Mouse (Mus musculus) B cell, adult 2 months (primary cell): ENCODE results near the gene Kcnip4.

Source experiments
- DNase-seq, 2 experiments: peaks; one replicate each; pipeline ENCODE4 v3.0.0; 2022

Kcnip4 gene

DNA sequence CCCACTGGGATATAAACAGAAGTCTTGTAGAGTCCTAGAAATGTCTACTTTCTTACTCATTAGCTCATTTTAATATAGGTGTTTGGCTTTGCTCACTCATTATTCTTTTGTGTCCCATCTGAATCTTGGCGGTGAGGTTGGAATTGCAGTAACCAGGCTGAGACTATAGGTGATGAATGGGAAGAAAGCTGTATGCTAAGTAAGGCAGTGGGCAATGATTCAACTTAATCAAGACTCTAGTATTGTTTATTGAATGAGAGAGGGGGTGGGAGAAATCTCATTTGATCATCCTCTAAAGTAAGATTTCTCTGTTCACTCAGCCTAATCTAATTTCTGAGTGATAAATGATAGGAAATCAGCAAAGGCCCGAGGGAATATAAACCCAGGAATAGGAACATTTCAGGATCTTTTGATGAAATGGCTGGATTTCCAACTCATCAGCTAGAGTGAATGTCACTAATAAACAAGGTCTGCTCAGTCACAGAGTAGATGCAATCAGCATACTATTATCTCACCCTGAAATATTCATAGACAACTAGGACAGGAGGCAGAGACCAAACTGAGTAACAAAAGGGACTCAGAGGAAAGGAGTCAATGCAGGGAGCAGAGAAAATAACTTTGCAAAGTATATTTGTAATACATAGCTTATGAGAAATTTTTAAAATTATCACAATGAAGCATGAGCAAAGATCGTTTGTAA lies 660.3 kb downstream of the Kcnip4 start:
- no peak for DNase-seq

DNA sequence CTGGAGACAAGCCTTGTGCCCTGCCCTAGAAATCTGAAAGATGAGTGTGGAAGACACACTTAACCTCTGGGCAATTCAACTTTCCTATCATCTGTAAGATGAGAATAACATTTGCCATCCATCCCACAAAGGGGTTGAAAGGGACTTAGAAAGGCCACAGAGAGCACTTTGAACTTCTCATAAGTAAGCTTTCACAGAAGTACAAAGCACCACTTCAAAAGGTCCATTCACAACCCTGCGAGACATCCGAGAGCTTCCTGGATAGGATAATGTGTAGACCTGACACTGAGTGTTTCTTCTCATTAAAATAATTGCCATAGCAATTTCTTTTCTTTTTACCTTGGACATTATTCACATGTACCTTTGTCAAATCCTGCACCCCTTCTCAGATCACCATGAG lies 683.7 kb downstream of the Kcnip4 start:
- no peak for DNase-seq

DNA sequence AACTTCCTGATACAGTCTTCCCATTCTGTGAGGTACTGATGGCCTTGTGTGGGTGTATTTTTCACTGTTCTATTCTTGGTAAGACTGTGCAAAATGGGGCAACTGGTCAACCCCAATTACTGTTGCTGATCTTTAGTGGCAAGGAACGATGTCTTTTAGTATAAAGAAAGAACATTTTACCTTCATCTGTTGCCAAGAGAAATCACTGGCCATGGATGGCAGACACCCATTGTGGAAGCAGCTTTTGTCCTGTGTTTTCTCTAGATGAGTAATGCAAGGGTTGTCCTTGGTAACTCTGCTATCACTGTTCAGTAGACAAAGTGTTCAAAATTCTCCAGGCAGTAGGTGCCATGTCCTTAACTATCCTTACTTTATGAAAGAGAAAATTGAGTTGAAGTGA lies 729.2 kb downstream of the Kcnip4 start:
- DNase-seq, result no peak

DNA sequence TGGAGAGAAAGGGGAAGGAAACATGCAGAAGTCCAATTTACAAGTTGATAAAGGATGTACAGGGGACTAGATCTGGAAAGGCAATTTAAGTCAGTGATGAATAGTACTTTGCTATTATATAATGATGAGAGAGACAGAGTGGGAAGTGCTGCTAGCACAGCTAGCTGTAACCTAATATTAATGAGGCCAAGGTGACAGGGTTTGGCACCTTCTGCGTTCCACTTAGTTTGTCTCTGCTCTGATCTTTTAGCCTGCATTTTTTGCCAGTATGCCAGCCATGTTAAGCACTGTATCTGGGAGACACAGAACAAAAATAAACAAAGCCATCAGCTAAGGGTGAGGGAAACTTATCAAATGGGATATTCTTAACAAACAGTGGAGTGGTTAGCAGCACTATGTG lies 745.3 kb downstream of the Kcnip4 start:
- no peak for DNase-seq

DNA sequence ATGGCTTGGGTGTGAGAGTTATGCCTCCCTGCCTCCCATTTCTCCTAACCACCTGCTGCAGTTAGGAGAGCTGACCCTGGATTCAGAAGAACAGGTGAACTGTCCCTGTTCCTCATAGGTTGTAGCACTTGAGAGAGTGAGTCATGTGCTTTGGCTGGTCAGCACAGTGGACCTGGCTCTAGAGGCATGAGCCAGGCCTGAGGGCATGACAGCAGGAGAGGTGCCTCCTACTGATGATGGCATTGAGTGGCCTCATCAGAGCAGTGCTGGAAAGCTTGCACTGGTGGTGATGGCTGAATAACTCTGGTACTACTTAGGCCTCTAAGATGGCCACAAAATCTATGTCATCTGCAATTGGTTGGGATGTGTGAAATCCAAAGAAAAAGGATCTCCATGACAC lies 776.1 kb downstream of the Kcnip4 start:
- DNase-seq, result no peak

- no peak for DNase-seq
Measured at GRCm38 (mm10) chr5:48737640-48738039, 787.1 kb downstream of the Kcnip4 start.

DNA sequence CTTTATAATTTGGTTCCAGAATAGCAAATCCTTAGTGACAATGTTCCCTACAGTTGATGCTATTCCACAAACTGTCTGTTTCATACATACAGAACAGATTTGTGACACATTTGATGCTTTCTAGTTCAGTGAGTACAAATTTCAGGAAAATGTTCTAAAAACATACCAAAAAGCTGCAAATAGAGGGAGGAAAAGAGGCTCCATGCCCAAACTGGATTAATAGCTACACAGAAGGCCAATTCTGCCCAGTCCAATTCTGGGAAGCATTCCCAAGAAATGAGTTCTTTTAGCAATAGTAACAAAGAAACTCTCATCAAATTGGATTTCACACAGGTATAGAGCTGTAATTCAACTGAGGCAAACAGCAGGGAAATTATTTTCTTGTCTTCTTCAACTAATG lies 806.5 kb downstream of the Kcnip4 start:
- no peak for DNase-seq

DNA sequence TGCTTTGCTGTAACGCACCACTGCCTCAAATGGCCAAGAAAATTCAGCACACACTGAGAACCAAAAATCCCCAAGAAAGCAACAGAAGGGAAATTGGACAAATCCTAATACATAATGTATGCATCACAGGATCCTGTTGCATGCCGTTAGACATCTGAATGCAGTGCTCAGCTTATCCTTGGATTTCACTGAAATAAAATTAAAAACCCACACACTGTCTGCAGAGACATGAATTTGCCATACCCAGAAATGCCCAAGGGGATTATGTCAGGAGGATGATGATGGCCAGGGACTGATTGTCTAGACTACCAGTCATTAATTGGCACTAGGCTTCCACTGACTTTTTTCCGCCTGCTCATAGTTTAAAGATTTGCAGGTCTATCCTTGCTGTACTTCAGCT lies 818.7 kb downstream of the Kcnip4 start:
- no peak for DNase-seq

GRCm38 (mm10) chr5:48687068-48687467 lies 837.6 kb downstream of the Kcnip4 start:
- DNase-seq, result no peak

- no peak for DNase-seq
Measured at GRCm38 (mm10) chr5:48679733-48680595, 844.7 kb downstream of the Kcnip4 start.

DNA sequence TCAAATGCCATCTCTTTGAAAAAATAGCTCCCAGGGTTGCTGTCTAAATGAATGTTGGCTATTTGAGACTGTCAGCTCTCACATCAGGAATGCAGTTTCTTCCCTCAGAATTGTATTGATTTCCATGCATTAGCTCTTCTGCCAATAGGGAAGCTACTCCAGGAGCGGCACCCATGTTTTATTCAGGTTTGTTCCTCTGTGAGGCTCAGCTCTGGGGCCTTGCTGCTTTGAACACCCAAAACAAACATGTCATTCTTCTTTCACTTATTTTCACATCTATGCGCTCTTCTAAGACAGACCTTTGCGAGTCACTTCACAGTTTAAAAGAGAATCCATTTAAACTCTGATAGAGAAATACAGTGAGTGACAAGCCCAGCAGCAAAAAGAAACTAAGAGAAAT lies 862.2 kb downstream of the Kcnip4 start:
- DNase-seq, result no peak

GRCm38 (mm10) chr5:48659975-48660374 lies 864.7 kb downstream of the Kcnip4 start:
- DNase-seq, result no peak

GRCm38 (mm10) chr5:48650496-48650895 lies 874.2 kb downstream of the Kcnip4 start:
- no peak for DNase-seq

DNA sequence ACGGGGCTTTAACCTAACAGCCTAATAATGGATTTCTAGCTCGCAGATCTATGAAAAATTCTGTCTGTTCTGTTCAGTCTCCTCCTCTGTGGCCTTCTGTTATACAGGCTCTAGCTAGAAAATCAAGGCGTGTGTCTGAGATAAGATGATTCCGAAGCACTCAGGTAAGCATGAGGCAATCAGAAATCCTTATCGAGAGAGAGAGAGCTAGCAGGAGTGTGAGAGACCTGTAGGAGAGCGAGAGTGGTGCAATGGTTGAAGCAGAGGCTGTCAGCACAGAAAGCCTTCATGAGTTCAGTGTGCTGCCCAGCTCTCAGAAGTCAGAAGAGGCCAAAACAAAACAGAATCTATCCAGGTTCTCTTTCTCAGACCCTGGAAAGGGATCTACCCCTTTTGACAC lies 888.0 kb downstream of the Kcnip4 start:
- no peak for DNase-seq

DNA sequence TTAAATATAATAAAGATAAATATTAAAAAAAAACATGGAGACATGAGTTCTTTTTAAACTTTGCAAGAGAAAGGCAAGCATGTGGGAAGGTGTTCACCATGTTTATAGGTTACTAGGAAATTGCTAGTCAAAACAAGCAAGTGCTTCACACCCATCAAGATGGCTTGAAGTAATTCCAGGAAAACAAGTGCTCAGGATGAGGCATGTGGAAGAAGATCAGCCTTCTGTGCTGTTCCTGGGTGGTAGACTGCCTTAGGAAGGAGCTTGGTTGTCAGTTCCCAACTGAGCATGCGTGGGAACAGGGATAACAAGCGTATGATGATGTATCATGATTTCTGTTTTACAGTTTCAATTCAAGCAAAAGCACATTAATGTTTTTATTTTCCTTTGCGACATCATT lies 891.1 kb downstream of the Kcnip4 start:
- DNase-seq, result no peak

GRCm38 (mm10) chr5:48623370-48623769 lies 901.3 kb downstream of the Kcnip4 start:
- DNase-seq, result no peak

DNA sequence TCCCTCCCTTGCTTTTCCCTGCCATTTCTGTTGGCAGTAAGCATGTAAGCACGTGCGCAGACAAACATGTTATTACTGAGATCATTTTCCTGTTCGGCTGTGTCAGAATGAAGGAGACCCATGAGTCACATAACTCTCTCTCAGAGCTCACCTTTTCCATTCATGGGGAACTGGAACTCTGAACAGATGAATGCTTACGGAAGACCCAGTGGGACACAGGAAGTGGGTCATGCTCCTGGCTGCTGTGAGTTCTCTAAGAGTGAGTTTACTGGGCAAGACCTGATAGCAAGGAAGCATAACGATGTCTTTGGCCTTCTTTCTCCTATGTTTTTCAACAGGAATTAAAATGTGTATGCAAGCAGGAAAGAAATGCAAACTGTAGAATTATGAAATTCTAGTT lies 917.8 kb downstream of the Kcnip4 start:
- no peak for DNase-seq

DNA sequence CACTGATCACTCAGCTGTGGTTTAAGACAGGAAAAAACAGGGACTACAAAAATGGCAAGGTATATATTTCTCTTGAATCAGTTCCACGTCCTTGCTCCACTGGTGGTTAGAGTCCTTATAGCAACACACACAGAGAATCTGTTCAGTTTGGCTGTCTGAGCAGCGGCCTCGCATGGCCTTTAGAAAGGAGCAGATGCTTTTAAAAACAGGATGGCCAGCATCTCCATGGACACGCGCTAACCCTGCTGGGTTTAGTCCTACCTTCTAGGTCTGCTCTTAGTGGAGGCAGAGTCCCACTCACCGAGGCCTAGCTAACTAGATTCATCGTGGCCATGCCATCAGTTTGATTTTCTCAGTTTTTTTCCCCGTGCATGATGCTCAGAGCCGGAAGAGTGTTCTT lies 918.4 kb downstream of the Kcnip4 start:
- no peak for DNase-seq

DNA sequence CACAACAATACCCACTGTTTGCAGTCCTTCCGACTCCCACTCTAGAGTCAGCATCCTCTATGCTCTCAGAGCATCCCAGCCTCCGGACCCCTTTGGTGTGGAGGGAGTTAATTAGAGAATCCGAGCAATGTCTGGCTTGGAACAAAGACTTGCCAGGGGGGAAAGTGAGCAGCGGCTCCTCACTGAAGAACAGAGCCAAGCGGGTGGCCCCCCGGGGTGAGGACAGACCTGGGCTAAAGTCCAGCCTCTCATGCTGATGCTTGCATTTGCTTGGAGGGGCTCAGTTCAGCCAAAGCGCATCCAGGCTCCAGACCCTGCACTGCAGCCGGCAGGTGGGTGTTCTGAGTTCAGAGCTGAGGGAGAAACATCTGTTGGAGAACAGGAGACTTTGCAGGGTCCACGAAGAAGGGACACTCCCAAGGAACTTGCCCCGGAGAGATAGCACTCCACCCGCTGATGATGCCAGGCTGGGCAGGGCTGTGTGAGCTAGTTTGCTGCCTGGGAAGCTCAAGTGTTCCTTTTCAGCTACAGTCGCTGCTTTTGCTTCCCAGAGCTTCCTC lies 925.1 kb downstream of the Kcnip4 start:
- DNase-seq, result no peak

GRCm38 (mm10) chr5:48588014-48588413 lies 936.7 kb downstream of the Kcnip4 start:
- DNase-seq, result no peak

- no peak for DNase-seq
Measured at GRCm38 (mm10) chr5:48583431-48583830, 941.3 kb downstream of the Kcnip4 start.

DNA sequence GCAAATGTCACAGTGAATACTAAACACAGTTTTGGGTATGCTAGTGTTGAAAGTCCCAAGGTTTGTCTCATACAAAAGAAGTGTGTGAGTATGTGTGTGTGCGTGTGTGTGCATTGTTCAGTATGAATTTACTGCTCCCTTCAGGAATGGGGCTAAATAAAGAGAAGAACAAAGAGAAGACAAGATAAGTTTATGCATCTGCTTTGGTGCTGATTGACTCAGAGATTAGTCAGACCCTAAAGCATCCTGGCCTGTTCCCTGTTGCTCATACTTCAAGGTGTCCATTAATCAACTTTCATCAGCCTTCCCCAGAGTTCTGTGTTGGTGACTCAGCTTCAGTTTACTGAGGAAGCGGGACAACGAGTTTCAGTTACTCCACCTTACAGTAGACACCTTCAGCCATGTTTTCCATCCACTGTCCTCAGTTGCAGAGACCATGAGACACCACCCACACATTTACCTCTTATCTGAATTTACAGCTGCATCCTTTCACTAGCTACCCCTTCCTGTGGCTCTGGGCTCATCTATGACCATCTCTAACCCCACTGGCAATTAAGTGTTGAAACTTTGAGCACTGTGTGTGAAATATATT lies 960.6 kb downstream of the Kcnip4 start:
- DNase-seq, result no peak

GRCm38 (mm10) chr5:48551753-48552152 lies 973.0 kb downstream of the Kcnip4 start:
- DNase-seq, result no peak

- DNase-seq, result no peak
Measured at GRCm38 (mm10) chr5:48545825-48546224, 978.9 kb downstream of the Kcnip4 start.
